Mouse (Mus musculus) bone marrow macrophage, adult 2 months (primary cell): ENCODE measurements around the gene Zfpl1. TPM values are rescaled to one million over a fixed set of nuclear protein-coding genes. Genes with fewer than 3 reads are reported as not detected.
"Not testable (repeated sequence)": the region's sequence is repeated elsewhere in the genome, so short reads cannot be mapped to it uniquely, and the experiment has no call there.

ENCODE experiments used
- H3K27ac ChIP-seq: 2 replicates; pipeline ENCODE4 v1.5.1; 2012; ENCODE audit warnings: low read depth, low read length; ENCODE audit not compliant: insufficient read depth
- H3K4me1 ChIP-seq: 2 replicates; pipeline ENCODE4 v1.6.1; 2012; ENCODE audit warnings: low read length; ENCODE audit not compliant: control insufficient read depth, insufficient read depth
- H3K4me3 ChIP-seq: 2 replicates; pipeline ENCODE4 v1.5.1; 2012; ENCODE audit warnings: mild to moderate bottlenecking, low read length, moderate library complexity; ENCODE audit not compliant: insufficient read depth
- CTCF ChIP-seq: IDR thresholded peaks from 2 replicates; pipeline ENCODE4 v1.5.1; 2012; ENCODE audit warnings: low read depth, mild to moderate bottlenecking, low read length, moderate library complexity
- POLR2A ChIP-seq: IDR thresholded peaks from 2 replicates; pipeline ENCODE4 v1.6.1; 2012; ENCODE audit warnings: mild to moderate bottlenecking, low read depth, low read length, borderline replicate concordance
- polyA plus RNA-seq: library from polyadenylated mRNA; stranded (reverse); fragments of >200 nt; gene quantifications from 2 replicates; pipeline ENCODE4 v1.2.4, GENCODE M21; 2012; ENCODE audit not compliant: missing spikeins, insufficient read depth, insufficient read length

The Zfpl1 gene
- 38.9 and 40.5 TPM in 2 replicates for polyA plus RNA-seq

DNA sequence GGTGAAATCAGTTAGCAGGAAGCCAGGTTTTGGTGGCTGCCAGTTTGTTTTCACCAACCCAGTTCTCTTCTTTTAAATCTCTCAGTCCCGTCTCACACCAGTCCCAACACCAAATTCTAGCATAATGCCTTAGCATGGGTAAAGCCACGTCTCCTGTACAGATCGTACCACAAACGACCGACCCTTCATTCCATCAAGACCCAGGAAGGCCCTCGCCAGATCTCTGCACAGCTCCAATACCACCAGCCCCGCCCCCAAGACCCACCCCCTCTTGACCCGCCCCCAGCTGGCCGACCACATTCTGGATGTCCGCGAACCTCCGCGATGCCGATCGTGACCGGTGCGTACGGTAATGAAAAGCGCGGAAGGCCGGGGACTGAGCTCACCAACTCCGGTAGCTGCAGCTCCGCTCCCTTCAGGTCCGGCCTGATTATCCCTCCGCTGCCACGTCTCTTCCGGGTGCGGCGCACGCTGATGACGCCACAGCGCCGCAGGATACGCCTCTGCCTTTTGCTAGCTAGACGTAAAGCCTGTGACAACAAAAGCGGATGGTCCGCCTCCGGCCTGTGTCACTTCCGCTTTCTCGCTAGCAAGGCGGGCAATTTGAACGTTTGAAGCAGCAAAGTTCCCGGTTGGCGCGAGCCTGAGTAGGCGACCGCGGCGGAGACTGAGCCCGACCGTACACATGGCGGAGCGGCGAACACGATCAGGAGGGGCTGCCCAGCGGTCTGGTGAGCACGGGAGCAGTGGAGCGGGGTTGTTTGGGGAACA, at the start of gene Zfpl1, which contains the start of gene Cdca5:
Zfpl1 (minus strand) TSS at position 479 of the 771 bp plus-strand sequence.
Cdca5 (plus strand) TSS at position 506 of the 771 bp plus-strand sequence.
- H3K27ac ChIP-seq = peak within 1 kb of the TSS; percentile 61
- peaks cover 13% of the 10 kb centered on the region for H3K4me1 ChIP-seq
- peak within 1 kb of the TSS; percentile 85 for H3K4me3 ChIP-seq
- TF ChIP-seq CTCF (no peak), POLR2A (no peak)

DNA sequence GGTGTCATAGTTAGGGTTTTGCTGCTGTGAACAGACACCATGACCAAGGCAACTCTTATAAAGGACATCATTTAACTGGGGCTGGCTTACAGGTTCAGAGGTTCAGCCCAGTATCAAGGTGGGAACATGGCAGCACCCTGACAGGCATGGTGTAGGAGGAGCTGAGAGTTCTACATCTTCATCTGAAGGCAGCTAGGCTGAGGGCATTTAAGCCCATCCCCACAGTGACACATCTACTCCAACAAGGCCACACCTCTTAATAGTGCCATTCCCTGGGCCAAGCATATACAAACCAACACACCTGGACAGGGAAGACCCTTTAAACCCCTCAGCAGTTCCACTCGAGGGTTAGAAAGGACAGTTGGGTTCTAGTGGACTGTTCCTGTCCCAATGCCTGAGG, 48.4 kb upstream of the Zfpl1 start:
- H3K4me3 ChIP-seq, H3K27ac ChIP-seq: not testable (repeated sequence)
- peaks cover 15% of the 10 kb centered on the region for H3K4me1 ChIP-seq

DNA sequence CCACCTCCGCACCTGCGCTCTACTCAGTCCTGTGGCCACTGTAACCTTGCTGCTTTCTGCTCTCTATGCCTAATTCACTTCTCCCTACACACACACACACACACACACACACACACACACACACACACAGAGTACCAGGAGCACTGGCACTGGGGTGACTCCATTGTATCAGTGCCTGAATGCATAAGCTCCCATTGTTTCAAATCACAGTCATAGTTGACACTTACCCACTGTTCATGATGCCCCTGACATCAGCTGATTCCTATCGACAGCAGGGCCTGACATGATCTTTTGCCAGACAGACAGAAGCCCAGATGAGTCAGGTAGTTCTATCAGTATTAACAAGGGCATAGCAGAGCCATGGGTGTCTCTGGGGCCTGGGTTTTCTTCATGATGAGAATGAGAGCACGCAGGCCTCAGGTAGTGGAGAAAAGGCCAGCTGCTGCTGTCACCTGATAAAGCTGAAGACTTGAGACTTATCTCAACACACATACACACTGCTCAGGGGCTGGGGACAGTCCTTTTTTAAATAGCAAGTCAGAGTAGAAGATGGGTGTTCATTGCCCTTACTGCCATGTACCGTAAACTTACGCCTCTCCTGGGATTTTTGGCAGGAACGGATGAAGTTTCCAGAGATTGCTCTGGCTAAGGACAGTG, 47.5 kb upstream of the Zfpl1 start:
- H3K4me1 ChIP-seq = peaks cover 10% of the 10 kb centered on the region
- TF ChIP-seq POLR2A (no peak), CTCF (no peak)
- no peak overlapping the region for H3K4me3 ChIP-seq
- H3K27ac ChIP-seq = no peak overlapping the region

DNA sequence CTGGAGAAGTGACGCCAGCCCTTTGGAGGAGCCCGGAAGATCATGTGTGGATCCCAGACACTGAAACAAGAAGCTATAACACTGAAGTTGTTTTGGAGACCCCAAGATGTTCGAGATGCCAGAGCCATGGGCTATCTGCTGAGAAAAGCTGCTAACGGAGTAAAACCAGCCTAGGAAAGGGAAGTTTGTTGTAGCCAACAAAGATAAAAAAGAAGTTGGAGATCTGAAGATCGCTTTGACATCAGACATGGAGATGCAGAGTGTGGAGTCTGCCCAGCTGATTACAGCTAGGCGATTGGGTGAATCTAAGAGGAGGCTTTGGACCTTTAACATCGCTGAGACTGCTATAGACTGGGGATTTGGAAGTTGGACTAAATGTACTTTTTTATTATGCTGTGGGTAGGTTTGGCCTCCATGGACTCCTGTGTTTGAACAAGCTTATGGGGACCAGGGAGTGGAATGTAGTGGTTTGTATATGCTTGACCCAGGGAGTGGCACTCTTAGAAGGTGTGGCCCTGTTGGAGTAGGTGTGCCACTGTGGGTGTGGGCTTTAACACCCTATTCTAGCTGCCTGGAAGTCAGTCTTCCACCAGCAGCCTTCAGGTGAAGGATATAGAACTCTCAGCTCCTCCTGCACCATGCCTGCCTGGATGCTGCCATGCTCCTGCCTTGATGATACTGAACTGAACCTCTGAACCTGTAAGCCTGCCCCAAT, 45.8 kb upstream of the Zfpl1 start:
- not testable (repeated sequence) for H3K27ac ChIP-seq, H3K4me3 ChIP-seq, H3K4me1 ChIP-seq

DNA sequence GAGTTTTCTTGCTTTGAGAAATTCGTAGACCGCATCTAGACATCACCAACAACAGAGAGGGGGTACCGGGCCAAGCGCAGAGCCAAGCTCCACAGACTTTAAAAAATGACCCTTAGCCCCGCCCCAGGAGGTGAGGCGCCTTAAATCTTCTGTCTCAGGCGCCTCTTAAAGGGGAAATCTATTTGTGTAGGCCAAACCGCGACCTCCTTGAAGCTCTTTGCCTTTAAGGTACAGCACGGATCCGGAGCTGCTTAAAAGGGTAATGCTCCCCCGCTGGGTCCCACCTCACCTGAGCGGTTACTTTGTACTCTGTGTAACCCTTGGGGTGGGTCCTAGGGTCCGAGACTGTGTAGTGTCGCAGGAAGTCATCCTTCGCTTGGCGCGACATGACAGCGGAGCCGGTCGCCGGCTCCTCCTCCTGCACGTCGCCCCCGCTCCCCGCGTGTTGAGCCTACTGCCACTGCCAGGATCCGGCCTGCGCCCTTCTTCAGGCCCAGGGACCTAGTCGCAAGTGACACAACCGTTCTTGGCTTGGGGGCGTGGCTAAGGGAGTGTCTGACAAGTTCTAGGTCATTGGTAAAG, 43.1 kb upstream of the Zfpl1 start, which contains the start of gene Snx15:
Snx15 (minus strand) TSS at position 545 of the 582 bp plus-strand sequence.
- H3K27ac ChIP-seq = peak within 1 kb of the TSS; percentile 95
- H3K4me3 ChIP-seq = peak within 1 kb of the TSS; percentile 90
- TF ChIP-seq POLR2A (no peak), CTCF (no peak)
- H3K4me1 ChIP-seq = peaks cover 5% of the 10 kb centered on the region; the same call in 1 of the 2 replicates

DNA sequence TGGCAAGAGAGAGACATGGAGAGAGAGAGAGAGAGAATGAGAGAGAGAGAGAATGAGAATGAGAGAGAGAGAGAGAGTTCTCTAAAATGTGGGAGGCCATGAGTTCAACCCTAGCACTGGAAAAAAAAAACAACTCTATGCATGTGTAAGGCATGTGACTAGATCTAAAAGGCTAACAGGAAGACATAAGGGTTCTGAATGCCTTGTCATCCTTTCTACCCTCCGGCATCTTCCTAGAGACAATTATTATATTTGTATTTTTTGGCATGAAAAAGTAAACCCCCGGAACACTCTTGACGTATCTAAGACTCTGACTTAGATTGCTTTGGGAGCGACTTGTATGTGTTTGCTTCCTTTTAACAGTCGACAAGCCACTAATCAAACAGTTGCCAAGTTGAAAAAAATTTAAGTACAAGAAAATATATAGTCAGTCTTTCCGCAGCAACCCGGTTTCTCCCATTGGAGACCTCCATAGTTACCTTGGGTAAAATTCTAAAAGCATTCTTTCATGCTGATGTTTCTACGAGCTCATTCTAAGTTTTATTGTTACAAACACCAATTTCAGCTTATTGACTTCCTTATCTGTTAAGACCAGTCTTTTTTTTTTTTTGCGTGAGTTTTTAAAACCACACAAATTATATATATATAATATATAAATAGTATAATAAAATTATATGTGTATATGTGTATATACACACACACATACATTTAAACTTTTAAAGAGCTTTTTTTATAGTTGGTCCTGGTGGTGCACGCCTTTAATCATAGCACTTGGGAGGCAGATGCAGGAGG, 42.2 kb upstream of the Zfpl1 start:
- H3K4me3 ChIP-seq = peak overlapping the region; percentile 90
- TF ChIP-seq POLR2A (no peak), CTCF (no peak)
- H3K27ac ChIP-seq = peak overlapping the region; percentile 95
- peaks cover 5% of the 10 kb centered on the region; the same call in 1 of the 2 replicates for H3K4me1 ChIP-seq

DNA sequence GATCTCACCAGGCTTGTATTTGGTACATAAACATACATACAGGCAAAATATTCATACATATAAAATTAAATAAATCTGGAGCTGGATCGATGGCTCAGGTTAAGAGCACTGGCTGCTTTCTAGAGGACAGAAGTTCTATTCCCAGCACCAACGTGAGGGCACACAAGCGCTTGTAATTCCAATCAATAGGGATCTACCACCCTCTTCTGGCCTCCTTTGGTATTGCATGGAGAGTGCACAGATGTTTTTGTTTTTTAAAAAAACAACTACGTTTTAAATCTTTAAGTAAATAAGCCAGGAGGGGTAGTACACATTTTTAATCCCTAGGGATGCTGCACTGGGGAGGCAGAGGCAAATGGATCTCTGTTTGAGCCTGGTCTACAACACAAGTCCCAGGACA, 41.5 kb upstream of the Zfpl1 start:
- Histone ChIP-seq H3K27ac (peak overlapping the region; percentile 76), H3K4me3 (no peak overlapping the region), H3K4me1 (peaks cover 5% of the 10 kb centered on the region; the same call in 1 of the 2 replicates)
- peak; percentile 26; the same call in 1 of the 2 replicates for TF ChIP-seq CTCF
- TF ChIP-seq POLR2A = no peak

DNA sequence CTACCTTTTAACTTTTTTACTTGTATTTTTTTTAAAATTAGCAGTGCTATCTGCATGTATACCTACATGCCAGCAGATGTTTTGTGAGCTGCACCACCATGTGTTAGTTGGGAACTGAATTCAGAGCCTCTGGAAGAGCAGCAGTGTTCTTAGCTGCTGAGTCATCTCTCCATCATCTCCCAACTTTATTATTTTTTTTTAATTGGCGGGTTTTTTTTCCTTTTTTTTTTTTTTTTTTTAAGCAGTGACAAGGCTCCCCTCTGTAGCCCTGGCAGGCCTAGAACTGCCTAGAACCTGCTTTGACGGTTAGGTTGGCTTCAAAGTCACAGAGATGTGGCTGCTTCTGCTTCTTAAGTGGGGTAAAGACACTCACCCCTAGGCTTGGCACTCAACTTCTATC, 40.1 kb upstream of the Zfpl1 start:
- H3K4me3 ChIP-seq = no peak overlapping the region
- H3K27ac ChIP-seq = no peak overlapping the region
- no peak for TF ChIP-seq CTCF
- TF ChIP-seq POLR2A = no peak
- peaks cover 5% of the 10 kb centered on the region; the same call in 1 of the 2 replicates for H3K4me1 ChIP-seq

DNA sequence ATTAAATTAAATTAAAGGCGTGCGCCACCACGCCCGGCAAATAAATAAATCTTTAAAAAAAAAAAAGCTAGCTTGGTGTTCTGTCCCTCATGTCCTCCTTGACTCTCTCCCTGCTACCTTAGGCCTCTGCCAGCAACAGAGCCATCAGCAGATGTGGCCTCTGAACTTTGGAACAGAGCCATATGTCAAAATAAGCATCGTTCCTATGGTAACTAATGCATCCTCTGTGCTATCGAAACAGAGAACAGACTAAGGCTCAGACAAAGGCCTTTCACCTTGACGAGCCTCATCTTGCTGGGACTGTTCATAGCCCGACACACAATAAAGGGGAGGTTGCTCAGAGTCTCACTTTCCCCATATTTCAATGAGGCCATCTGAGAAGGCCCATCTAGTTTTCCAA, 38.6 kb upstream of the Zfpl1 start:
- H3K4me3 ChIP-seq = no peak overlapping the region
- H3K27ac ChIP-seq = no peak overlapping the region
- peaks cover 2% of the 10 kb centered on the region; the same call in 1 of the 2 replicates for H3K4me1 ChIP-seq
- TF ChIP-seq POLR2A (no peak), CTCF (no peak)
